Mouse (Mus musculus): ENCODE results near the gene Galns. TPM values are rescaled to one million over a fixed set of nuclear protein-coding genes. Genes with fewer than 3 reads are reported as not detected.

The Galns gene
- not detected in 2 replicates for polyA plus RNA-seq (2012; ENCODE audit: insufficient read depth, insufficient read length, low replicate concordance, missing spikeins)

DNA sequence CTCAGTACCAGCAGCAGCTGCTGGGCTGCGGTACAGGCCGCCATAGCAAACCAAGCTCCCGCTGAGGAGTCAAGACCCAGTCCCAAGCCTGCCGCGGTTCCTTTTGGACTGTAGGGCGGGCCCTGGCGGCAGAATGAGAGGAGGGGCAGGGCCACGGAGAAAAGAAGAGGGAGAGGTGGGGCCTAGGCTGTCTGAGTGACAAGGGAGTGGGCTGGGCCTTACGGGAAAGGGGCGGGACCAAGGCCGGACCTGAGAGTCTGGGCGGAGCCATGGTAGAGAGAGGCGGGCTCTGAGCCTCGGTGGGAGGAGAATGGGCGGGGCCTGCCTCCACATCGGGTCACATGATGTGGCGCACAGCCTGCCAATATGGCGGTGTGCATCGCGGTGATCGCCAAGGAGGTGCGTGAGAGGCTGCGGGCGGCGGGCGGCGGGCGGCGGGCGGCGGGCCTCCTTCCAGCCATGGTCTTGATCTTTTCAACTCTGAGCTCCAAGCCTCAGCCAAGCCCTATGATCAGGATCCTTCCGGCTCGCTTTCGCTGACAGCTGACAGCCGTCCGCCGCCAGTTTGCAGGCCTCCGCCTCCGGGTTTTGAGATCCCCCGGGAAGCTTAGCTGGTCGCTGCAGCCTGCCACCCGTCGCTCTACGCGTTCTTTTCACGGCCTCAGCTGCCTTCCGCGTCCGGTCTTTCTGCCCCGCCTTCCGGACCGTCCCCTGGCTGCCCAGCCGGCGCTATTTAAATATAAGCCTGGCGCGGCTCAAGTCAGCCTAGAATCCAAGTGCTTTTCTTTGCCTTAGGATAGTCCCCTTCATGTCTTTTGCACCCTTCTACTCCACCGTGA is at the start of gene Galns, which contains the start of gene Trappc2l:
TSS of gene Galns (minus strand) at position 169 of the 839 bp plus-strand sequence.
TSS of gene Trappc2l (plus strand) at position 346 of the 839 bp plus-strand sequence.
- peaks cover 11% of the 10 kb centered on the region; the same call in 1 of the 2 replicates for H3K4me1 ChIP-seq (ENCODE audit: control insufficient read depth, insufficient read depth, low read length)
- TF ChIP-seq CTCF (IDR thresholded peaks at IDR 0.05; ENCODE audit: insufficient read depth, low read depth, low read length) (0 out of 2 replicates have a peak, but pooled peaks have one; percentile 28), POLR2A (IDR thresholded peaks at IDR 0.05; ENCODE audit: insufficient read depth, low read depth, low read length) (0 out of 2 replicates have a peak, but pooled peaks have one; percentile 38)
- H3K27ac ChIP-seq (ENCODE audit: insufficient read depth, low read depth, low read length): peak within 1 kb of the TSS; percentile 26
- under 1% methylated on average over 57 of the region's 57 CpGs for WGBS
- peak within 1 kb of the TSS; percentile 74 for H3K4me3 ChIP-seq (ENCODE audit: insufficient read depth, low read depth, low read length)

DNA sequence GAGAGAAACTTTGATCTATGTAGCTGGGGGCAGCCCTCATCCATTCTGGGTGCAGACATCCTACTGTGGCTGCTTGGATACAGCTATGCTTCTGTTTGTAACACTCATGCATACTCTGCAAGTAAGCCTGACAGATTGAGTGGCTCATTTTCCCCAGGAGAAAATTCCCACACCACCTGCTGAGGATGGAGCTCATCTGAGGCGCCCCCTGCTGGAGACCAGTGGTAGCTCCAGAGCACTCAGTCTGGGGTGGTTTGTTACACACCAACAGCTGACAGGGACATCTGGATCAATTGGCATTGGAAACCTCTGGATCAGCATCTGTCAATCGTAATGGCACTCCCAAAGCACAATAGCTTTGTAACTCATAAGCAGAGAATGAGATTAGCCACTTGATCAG is 48.8 kb upstream of the Galns start:
- H3K4me3 ChIP-seq (ENCODE audit: insufficient read depth, low read depth, low read length): no peak overlapping the region
- 77% methylated on average over 2 of the region's 2 CpGs for WGBS
- H3K27ac ChIP-seq (ENCODE audit: insufficient read depth, low read depth, low read length): no peak overlapping the region
- peaks cover 29% of the 10 kb centered on the region for H3K4me1 ChIP-seq (ENCODE audit: control insufficient read depth, insufficient read depth, low read length)
- TF ChIP-seq CTCF (IDR thresholded peaks at IDR 0.05; ENCODE audit: insufficient read depth, low read depth, low read length) (peak; percentile 45; the same call in 1 of the 2 replicates), POLR2A (IDR thresholded peaks at IDR 0.05; ENCODE audit: insufficient read depth, low read depth, low read length) (no peak)

DNA sequence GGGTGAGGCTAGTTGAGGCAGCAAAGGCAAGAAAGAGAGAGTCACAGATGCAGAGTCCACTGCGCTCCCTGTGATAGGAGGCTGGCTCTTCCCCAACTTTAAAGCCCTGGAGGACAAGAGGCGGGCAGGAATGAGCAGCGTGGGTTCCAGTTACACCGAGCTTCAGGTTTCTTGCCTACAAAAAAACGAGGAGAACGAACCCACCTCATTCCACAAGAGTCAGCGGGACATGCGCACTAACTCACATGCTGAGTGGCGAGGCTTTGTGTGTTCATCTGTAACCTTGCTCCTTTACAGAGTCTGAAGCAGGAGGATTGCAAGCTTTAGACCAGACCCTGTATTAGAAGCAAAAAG is 47.5 kb upstream of the Galns start:
- H3K27ac ChIP-seq (ENCODE audit: insufficient read depth, low read depth, low read length): no peak overlapping the region
- no peak overlapping the region for H3K4me3 ChIP-seq (ENCODE audit: insufficient read depth, low read depth, low read length)
- H3K4me1 ChIP-seq (ENCODE audit: control insufficient read depth, insufficient read depth, low read length): peaks cover 22% of the 10 kb centered on the region
- WGBS: 83% methylated on average over 9 of the region's 9 CpGs
- TF ChIP-seq CTCF (IDR thresholded peaks at IDR 0.05; ENCODE audit: insufficient read depth, low read depth, low read length): no peak
- no peak for TF ChIP-seq POLR2A (IDR thresholded peaks at IDR 0.05; ENCODE audit: insufficient read depth, low read depth, low read length)

DNA sequence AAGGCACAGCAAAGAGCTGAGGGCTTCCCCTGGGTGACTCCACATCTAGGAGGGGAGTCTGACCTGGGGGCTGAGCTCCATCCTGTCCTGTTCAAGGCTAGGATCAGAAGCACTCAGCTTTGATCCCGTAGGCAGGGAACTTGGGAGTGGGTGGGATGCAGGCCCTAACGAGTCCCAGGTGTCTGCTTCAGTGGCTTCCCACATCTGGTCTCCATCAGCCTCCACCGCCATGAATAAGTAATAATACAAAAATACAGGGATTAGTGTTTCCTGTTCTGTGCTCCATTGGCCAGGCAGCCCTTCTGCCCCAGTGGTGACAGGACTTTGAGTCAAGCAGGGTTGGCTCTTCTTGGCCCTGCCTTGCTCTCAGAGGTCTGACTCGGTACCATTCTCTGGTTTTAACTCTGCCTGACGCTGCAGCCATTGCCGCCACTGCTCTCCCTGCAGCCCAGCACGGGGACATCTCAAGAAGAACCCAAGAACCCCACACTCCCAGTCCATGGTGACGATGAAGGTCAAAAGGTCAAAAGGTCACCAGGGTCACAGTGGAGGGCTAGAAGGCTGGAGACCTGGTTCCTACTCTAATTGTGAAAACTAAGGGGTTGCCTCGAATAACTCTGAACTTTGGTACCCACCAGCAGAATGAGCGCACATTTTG is 47.0 kb upstream of the Galns start:
- Histone ChIP-seq H3K27ac (ENCODE audit: insufficient read depth, low read depth, low read length) (no peak overlapping the region), H3K4me3 (ENCODE audit: insufficient read depth, low read depth, low read length) (no peak overlapping the region), H3K4me1 (ENCODE audit: control insufficient read depth, insufficient read depth, low read length) (peaks cover 18% of the 10 kb centered on the region)
- no peak for TF ChIP-seq CTCF (IDR thresholded peaks at IDR 0.05; ENCODE audit: insufficient read depth, low read depth, low read length)
- no peak for TF ChIP-seq POLR2A (IDR thresholded peaks at IDR 0.05; ENCODE audit: insufficient read depth, low read depth, low read length)
- WGBS: 81% methylated on average over 10 of the region's 10 CpGs

DNA sequence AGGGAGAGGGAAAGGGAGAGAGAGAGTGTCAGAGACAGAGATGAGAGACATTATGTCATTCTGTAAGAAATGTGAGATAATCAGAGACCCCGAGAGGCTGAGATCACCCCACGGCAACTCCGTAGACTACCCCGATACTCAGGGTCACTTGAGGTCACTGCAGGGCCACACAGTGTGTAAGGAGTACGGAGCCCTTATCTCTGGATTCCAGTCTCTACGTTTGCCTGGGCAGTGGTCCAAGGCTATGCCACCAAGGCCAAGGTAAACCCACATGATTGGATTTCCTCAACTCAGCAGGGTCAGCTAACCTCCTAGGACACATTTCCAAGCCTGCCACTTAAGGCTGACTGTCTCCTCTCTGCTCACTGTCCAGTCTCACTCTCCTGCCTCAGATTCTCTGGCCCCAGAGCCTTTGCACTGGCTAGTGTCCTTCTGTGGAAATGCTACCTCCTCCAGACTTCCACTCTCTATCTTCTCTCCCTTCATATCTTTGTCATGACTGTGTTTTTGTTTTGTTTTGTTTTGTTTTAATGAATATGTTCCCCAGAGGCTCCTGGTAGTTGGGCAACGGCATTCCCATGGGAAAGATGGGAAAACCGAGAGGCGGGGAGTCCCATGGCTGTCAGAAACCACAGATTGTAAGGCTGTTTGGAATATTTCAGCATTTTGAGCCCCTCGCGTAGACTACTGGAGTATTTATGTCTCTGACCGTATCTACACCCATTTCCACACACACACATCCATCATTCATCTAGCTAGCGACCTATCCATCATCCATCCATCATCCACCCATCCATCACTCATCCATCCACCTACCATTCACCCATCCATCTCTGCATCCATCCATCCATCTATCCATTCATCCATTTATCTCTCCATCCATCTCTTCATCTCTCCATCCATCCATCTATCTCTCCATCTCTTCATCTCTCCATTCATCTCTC is 45.1 kb upstream of the Galns start:
- no peak overlapping the region for H3K4me3 ChIP-seq (ENCODE audit: insufficient read depth, low read depth, low read length)
- H3K27ac ChIP-seq (ENCODE audit: insufficient read depth, low read depth, low read length): no peak overlapping the region
- H3K4me1 ChIP-seq (ENCODE audit: control insufficient read depth, insufficient read depth, low read length): peaks cover 12% of the 10 kb centered on the region
- TF ChIP-seq CTCF (IDR thresholded peaks at IDR 0.05; ENCODE audit: insufficient read depth, low read depth, low read length) (no peak), POLR2A (IDR thresholded peaks at IDR 0.05; ENCODE audit: insufficient read depth, low read depth, low read length) (no peak)
- 83% methylated on average over 13 of the region's 13 CpGs for WGBS

DNA sequence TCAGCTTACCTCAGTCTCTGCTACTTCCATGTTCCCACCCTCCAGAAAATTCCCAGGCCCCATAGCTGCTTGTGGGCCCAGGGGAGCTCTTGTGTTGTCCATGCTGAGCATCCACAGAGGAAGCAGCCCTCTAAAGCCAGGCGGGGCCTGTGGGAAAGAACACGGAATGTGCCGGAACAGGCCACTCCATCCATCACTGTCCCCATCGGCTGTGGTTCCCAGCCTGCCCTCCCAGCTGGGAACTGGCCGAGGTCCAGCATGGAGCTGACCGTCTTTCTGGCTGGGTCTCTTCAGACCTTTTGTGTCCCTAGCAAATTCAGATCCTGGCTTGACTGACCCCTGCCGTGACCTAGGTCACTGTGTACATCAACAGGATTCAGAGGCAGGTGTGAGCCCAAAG is 43.5 kb upstream of the Galns start:
- Histone ChIP-seq H3K4me3 (ENCODE audit: insufficient read depth, low read depth, low read length) (no peak overlapping the region), H3K27ac (ENCODE audit: insufficient read depth, low read depth, low read length) (no peak overlapping the region), H3K4me1 (ENCODE audit: control insufficient read depth, insufficient read depth, low read length) (peaks cover 5% of the 10 kb centered on the region; the same call in 1 of the 2 replicates)
- no peak for TF ChIP-seq CTCF (IDR thresholded peaks at IDR 0.05; ENCODE audit: insufficient read depth, low read depth, low read length)
- WGBS: 75% methylated on average over 7 of the region's 7 CpGs

DNA sequence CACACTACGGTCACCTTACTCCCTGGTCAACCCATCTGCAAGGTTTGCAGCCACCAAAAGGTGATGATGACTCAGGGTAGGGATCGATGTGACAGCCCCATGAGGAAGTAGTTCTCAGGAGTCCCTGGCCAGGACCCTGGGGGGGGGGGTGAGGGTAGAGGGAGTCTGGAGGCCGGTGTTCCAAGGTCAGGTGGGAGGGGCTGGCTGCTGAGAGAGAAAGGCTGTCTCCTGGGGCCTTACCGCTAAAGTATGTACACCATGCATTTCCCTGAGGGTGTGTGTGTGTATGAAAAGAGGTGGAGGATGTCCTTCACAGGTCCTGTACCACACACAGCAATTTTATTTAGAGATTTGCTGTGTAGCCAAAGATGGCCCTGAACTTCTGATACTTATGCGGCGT is 41.4 kb upstream of the Galns start:
- 83% methylated on average over 6 of the region's 6 CpGs for WGBS

DNA sequence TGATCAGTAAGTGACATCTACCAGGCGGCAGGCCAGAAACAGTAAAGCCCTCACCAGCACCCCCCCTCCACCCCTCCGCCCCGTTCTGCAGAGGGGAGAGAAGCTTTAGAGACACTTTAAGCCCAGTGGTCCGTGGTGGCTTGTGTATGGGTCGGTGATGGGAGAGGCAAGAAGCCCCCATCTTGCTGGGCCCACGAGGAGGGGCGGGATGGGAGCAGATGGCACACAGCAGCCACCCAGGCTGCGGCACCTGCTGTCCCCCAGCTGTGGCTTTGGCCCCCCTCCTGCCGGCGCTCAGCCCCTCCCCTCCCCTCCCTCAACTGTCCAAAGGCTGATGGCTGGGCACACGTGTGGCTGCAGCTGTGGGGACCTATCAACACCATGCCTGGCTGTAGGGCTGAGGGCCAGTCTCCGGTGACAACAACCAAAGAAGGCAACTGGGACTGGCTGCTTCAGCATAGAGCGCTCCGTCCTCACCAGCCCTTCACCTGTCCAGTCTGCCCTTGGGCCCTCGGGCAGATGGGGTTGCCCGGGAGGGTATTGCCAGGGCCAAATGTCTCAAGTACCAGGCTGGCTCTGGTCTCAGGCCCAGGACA is 40.2 kb upstream of the Galns start:
- H3K4me3 ChIP-seq (ENCODE audit: insufficient read depth, low read depth, low read length): no peak overlapping the region
- H3K4me1 ChIP-seq (ENCODE audit: control insufficient read depth, insufficient read depth, low read length): peaks cover 3% of the 10 kb centered on the region; the same call in 1 of the 2 replicates
- TF ChIP-seq POLR2A (IDR thresholded peaks at IDR 0.05; ENCODE audit: insufficient read depth, low read depth, low read length) (no peak), CTCF (IDR thresholded peaks at IDR 0.05; ENCODE audit: insufficient read depth, low read depth, low read length) (no peak)
- H3K27ac ChIP-seq (ENCODE audit: insufficient read depth, low read depth, low read length): no peak overlapping the region
- 72% methylated on average over 16 of the region's 16 CpGs for WGBS

More for the DNA sequence above, 41.4 kb upstream of the Galns start:
- no peak overlapping the region for H3K4me3 ChIP-seq (ENCODE audit: insufficient read depth, low read depth, low read length)
- peaks cover 3% of the 10 kb centered on the region; the same call in 1 of the 2 replicates for H3K4me1 ChIP-seq (ENCODE audit: control insufficient read depth, insufficient read depth, low read length)
- TF ChIP-seq CTCF (IDR thresholded peaks at IDR 0.05; ENCODE audit: insufficient read depth, low read depth, low read length) (no peak), POLR2A (IDR thresholded peaks at IDR 0.05; ENCODE audit: insufficient read depth, low read depth, low read length) (no peak)
- no peak overlapping the region for H3K27ac ChIP-seq (ENCODE audit: insufficient read depth, low read depth, low read length)

All from olfactory bulb, adult 2 months (tissue).